Mouse (Mus musculus): ENCODE data around the gene Vmp1.

DNA sequence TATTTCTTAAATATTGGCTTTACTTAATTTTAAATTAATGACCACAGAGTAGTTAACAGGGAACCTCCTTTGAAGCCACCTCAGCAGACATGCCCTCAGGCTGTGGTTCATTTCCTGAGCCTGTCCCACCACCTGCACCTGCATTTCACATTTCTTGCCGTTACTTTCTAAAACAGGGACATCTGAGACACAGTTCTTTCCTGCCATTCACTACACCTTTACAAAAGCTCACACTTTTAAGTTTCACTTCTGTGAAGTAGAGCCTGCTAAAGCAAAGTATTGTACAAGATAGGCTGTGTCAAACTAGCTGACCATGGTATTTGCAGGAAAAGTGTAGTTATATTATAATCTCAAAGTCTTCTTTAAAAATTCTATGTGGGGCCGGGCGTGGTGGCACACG, 144.8 kb downstream of the Vmp1 start:
- TF ChIP-seq MAX (IDR thresholded peaks at IDR 0.05) (no peak), CTCF (IDR thresholded peaks at IDR 0.05; ENCODE audit: control insufficient read depth, insufficient read depth, insufficient read length) (no peak), CEBPB (IDR thresholded peaks at IDR 0.05; ENCODE audit: low read depth) (no peak), MYOD1 (IDR thresholded peaks at IDR 0.05; ENCODE audit: control insufficient read depth, insufficient read length, low read depth) (no peak), FOSL1 (IDR thresholded peaks at IDR 0.05; ENCODE audit: insufficient read depth, low read length, poor library complexity, severe bottlenecking) (no peak), USF1 (IDR thresholded peaks at IDR 0.05; ENCODE audit: low read depth) (no peak), MYOG (IDR thresholded peaks at IDR 0.05; ENCODE audit: control insufficient read depth, extremely low read depth, insufficient read length) (no peak)

Data from C2C12 (cell line).